Mouse (Mus musculus) ES-Bruce4 (cell line): ENCODE measurements around the gene Hap1.

Experiments
- CTCF ChIP-seq: IDR thresholded peaks from one replicate; pipeline ENCODE4 v1.8.1; 2011; ENCODE audit warnings: low read depth, low read length
- EP300 ChIP-seq: IDR thresholded peaks from 2 replicates; pipeline ENCODE4 v1.6.1; 2011; ENCODE audit warnings: low read depth, low read length; ENCODE audit not compliant: insufficient read depth
- POLR2A ChIP-seq: IDR thresholded peaks from one replicate; pipeline ENCODE4 v1.8.1; 2011; ENCODE audit warnings: low read length; ENCODE audit not compliant: insufficient read depth

GRCm38 (mm10) chr11:100362209-100362978 lies 6.5 kb upstream of the Hap1 start:
- TF ChIP-seq POLR2A (no peak), CTCF (peak; percentile 85), EP300 (no peak)
